Mouse (Mus musculus): ENCODE data around the gene Tinag. TPM values are rescaled to one million over a fixed set of nuclear protein-coding genes. Genes with fewer than 3 reads are reported as not detected.
A peak's percentile ranks its signal among the peaks of the same experiment; 100 is the strongest.
"Not testable (repeated sequence)": the region's sequence is repeated elsewhere in the genome, so short reads cannot be mapped to it uniquely, and the experiment has no call there.

Tinag gene
- 64.0 and 69.1 TPM in 2 replicates for polyA plus RNA-seq (2012; rRNA removed)

DNA sequence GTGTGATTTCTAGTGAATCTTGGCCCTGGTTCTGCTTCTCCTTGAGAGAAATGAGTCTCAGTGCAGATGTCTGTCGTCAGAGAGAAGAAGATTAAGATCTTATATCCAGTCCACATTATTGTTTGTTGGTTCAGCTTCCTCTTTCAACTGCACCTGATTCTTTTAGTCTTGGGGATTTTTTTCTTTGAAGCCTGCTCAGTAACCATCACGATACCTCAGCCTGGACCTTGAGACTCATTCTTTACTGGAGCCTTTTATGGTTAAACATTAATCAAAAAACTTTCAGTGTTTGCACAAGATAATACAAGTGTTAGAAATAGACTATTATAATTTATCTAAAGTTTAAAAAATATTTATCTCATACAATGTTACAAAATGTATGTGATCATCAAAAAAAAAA lies at the start of gene Tinag:
Gene Tinag (minus strand): TSS at position 210 of the 400 bp plus-strand sequence.
- no peaks in the 10 kb centered on the region; the same call in 1 of the 2 replicates for H3K4me1 ChIP-seq (ENCODE audit: control insufficient read depth, insufficient read depth, low read length)
- TF ChIP-seq CTCF (conservative IDR thresholded peaks at IDR 0.05; ENCODE audit: insufficient read depth, insufficient read length, low read depth, low read length) (no peak), POLR2A (IDR thresholded peaks at IDR 0.05; ENCODE audit: low read depth, low read length) (no peak)
- WGBS = 17% methylated on average over 2 of the region's 2 CpGs
- H3K4me3 ChIP-seq (ENCODE audit: insufficient read depth, low read depth, low read length) = peak within 1 kb of the TSS; percentile 79
- peak; percentile 78 for DNase-seq
- peak within 1 kb of the TSS; percentile 100 for H3K27ac ChIP-seq (ENCODE audit: insufficient read depth, low read depth, low read length)
- H3K27me3 ChIP-seq (replicated peaks; ENCODE audit: control insufficient read depth, insufficient read depth, low read length) = no peaks in the 10 kb centered on the region
- no peaks in the 10 kb centered on the region for H3K36me3 ChIP-seq (ENCODE audit: control insufficient read depth, insufficient read depth, low read length)

DNA sequence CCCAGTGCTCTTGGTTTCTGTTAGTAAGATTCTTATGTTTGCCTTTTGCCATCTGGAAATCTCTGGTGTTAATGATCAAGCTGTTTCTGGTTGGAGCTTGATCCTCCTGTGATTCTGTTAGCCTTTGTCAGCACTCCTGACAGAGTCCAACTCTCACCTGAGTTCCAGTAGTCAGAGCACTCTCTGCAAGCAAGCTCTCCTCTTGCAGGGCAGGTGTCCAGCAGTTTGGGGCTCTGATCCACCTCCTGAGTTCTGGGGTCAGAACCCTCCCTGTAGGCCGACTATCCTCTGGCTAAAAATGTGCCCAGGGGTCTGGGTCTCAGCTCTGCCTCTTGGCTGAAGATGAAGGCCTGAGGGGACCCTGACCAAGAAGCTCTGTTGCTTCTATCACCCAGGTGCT lies 37.6 kb upstream of the Tinag start:
- H3K36me3 ChIP-seq (ENCODE audit: control insufficient read depth, insufficient read depth, low read length); H3K27me3 ChIP-seq (replicated peaks; ENCODE audit: control insufficient read depth, insufficient read depth, low read length); H3K4me3 ChIP-seq (ENCODE audit: insufficient read depth, low read depth, low read length); H3K4me1 ChIP-seq (ENCODE audit: control insufficient read depth, insufficient read depth, low read length): not testable (repeated sequence)
- peak; percentile 89 for DNase-seq
- H3K27ac ChIP-seq (ENCODE audit: insufficient read depth, low read depth, low read length) = peak overlapping the region; percentile 93
- WGBS = 41% methylated on average over 1 of the region's 1 CpGs

DNA sequence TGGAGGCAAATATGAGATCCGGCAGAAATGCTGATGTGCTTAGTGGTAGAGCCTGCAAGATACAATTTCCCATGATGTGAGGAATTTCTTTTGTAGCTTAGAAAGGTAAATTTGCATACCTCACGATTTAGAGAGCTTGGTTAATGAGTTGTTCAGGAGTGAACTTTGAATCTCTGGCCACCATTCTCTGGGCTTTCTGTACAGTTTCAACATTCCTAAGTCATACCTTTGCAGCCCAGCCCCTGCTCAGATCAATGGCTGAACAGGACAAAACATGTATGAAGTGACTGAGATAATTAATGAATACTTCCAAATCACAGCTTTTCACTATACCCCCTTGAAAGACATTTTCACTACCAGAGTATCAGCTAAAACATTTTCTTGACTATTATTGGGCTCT lies 26.1 kb upstream of the Tinag start:
- TF ChIP-seq POLR2A (IDR thresholded peaks at IDR 0.05; ENCODE audit: low read depth, low read length) = no peak
- no peak for TF ChIP-seq CTCF (conservative IDR thresholded peaks at IDR 0.05; ENCODE audit: insufficient read depth, insufficient read length, low read depth, low read length)
- WGBS = 39% methylated on average over 2 of the region's 2 CpGs

DNA sequence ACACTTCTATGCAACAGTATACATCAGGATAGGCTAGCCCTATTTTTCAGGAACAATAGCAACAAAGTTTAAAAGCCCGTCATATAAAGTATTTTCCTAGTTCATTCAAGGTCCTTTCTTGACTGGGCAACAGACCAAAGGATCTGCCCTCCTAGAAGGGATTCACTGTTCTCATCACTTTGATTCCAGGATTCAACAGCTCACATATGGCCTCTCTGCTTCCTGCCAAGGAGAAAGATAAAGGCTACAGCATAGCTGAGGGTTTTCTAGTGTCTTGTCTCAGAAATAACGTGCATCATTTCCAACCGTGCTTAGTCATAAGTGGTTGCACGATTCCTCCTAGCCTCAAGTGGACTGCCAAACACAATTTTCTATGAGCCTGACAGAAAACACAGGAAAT lies 11.0 kb upstream of the Tinag start:
- TF ChIP-seq CTCF (conservative IDR thresholded peaks at IDR 0.05; ENCODE audit: insufficient read depth, insufficient read length, low read depth, low read length) (no peak), POLR2A (IDR thresholded peaks at IDR 0.05; ENCODE audit: low read depth, low read length) (no peak)
- Histone ChIP-seq H3K4me3 (ENCODE audit: insufficient read depth, low read depth, low read length) (no peak overlapping the region), H3K4me1 (ENCODE audit: control insufficient read depth, insufficient read depth, low read length) (no peaks in the 10 kb centered on the region), H3K27me3 (replicated peaks; ENCODE audit: control insufficient read depth, insufficient read depth, low read length) (no peaks in the 10 kb centered on the region), H3K36me3 (ENCODE audit: control insufficient read depth, insufficient read depth, low read length) (no peaks in the 10 kb centered on the region), H3K27ac (ENCODE audit: insufficient read depth, low read depth, low read length) (no peak overlapping the region)
- 63% methylated on average over 4 of the region's 4 CpGs for WGBS
- DNase-seq = no peak

More for the DNA sequence above, 26.1 kb upstream of the Tinag start:
- H3K27ac ChIP-seq (ENCODE audit: insufficient read depth, low read depth, low read length) = no peak overlapping the region
- DNase-seq = peak; percentile 82
- no peak overlapping the region for H3K4me3 ChIP-seq (ENCODE audit: insufficient read depth, low read depth, low read length)
- H3K4me1 ChIP-seq (ENCODE audit: control insufficient read depth, insufficient read depth, low read length) = peaks cover 2% of the 10 kb centered on the region; the same call in 1 of the 2 replicates
- no peaks in the 10 kb centered on the region for H3K36me3 ChIP-seq (ENCODE audit: control insufficient read depth, insufficient read depth, low read length)
- H3K27me3 ChIP-seq (replicated peaks; ENCODE audit: control insufficient read depth, insufficient read depth, low read length) = no peaks in the 10 kb centered on the region

DNA sequence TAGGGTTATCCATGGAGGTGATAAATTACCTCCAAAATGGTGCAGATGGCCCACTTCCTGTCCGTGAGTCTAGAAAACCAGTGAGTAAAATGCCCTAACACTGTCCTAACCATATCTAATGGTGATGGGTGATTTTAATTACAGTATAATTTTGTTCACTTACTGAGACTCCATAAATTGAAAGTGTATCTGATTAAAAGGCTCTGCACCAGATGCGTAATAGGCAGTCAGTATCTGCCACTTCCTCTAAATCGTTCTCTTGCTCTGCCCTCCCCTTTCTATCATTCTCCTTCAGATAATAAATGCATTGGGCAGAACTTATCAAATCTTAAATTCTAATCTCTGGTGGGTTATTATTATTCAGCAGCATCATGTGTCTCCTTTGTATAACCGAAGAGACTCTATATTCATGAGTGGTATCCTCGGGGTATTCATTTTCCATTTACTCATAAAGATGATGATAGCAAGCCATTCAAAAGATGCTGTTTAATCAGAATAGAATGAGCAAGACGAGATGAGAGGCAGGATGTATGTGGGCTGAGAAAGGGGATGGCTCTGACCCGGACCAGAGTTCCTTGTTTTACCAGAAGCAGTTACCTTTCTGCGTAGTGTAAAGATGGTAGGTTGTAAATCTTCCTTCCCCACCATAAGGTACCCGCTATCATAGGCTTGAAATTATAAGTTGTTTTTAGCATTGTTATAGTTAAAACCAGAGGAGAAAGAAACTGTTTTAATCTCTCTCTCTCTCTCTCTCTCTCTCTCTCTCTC lies 9.0 kb upstream of the Tinag start:
- H3K4me1 ChIP-seq (ENCODE audit: control insufficient read depth, insufficient read depth, low read length) = no peaks in the 10 kb centered on the region
- no peak for DNase-seq
- no peaks in the 10 kb centered on the region for H3K27me3 ChIP-seq (replicated peaks; ENCODE audit: control insufficient read depth, insufficient read depth, low read length)
- H3K36me3 ChIP-seq (ENCODE audit: control insufficient read depth, insufficient read depth, low read length) = no peaks in the 10 kb centered on the region
- no peak overlapping the region for H3K27ac ChIP-seq (ENCODE audit: insufficient read depth, low read depth, low read length)
- H3K4me3 ChIP-seq (ENCODE audit: insufficient read depth, low read depth, low read length) = no peak overlapping the region
- WGBS = 89% methylated on average over 9 of the region's 9 CpGs
- no peak for TF ChIP-seq CTCF (conservative IDR thresholded peaks at IDR 0.05; ENCODE audit: insufficient read depth, insufficient read length, low read depth, low read length)
- TF ChIP-seq POLR2A (IDR thresholded peaks at IDR 0.05; ENCODE audit: low read depth, low read length) = no peak

DNA sequence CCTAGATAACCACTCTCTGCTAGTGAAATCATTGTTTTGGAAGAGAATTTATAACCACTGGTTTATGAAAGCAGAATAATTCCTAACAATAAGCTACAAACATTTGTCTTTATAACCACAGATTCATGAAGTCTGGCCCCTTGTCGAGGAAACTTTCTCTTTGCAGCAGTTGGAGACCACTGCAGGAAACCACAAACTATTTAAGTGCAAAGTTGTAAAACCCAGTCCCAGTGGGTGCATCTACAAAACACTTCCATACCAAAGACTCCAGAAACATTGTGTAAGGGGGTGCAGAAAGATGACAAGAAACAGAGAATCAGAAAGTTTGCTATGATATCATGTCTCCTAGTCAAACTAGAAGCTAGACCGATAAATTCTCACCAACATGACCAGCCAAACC lies 5.8 kb upstream of the Tinag start:
- H3K36me3 ChIP-seq (ENCODE audit: control insufficient read depth, insufficient read depth, low read length) = no peaks in the 10 kb centered on the region
- H3K27me3 ChIP-seq (replicated peaks; ENCODE audit: control insufficient read depth, insufficient read depth, low read length) = no peaks in the 10 kb centered on the region
- no peak overlapping the region for H3K4me3 ChIP-seq (ENCODE audit: insufficient read depth, low read depth, low read length)
- 70% methylated on average over 2 of the region's 2 CpGs for WGBS
- H3K4me1 ChIP-seq (ENCODE audit: control insufficient read depth, insufficient read depth, low read length) = no peaks in the 10 kb centered on the region
- H3K27ac ChIP-seq (ENCODE audit: insufficient read depth, low read depth, low read length) = no peak overlapping the region
- no peak for DNase-seq
- TF ChIP-seq POLR2A (IDR thresholded peaks at IDR 0.05; ENCODE audit: low read depth, low read length) (no peak), CTCF (conservative IDR thresholded peaks at IDR 0.05; ENCODE audit: insufficient read depth, insufficient read length, low read depth, low read length) (no peak)

DNA sequence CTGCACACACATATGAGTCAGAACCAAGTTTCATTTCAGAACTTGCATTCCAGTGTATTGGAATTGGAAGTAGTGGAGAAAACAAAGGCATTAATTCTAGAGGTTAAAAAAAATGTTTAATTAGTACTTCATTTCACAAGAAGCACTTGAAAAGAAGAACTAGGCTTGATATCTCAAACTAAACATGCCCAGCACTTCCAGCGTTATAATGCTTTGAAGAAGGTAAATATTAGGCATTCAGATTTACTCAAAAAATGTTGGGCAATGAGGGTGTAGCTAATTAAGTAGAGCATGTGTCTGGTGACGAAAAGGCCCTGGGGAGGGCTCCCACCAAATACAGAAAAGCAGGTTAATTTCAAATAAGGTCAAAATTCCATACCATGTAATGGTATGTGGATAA lies 4.1 kb upstream of the Tinag start:
- Histone ChIP-seq H3K27me3 (replicated peaks; ENCODE audit: control insufficient read depth, insufficient read depth, low read length) (no peaks in the 10 kb centered on the region), H3K4me1 (ENCODE audit: control insufficient read depth, insufficient read depth, low read length) (no peaks in the 10 kb centered on the region), H3K4me3 (ENCODE audit: insufficient read depth, low read depth, low read length) (no peak overlapping the region), H3K36me3 (ENCODE audit: control insufficient read depth, insufficient read depth, low read length) (no peaks in the 10 kb centered on the region), H3K27ac (ENCODE audit: insufficient read depth, low read depth, low read length) (no peak overlapping the region)
- TF ChIP-seq POLR2A (IDR thresholded peaks at IDR 0.05; ENCODE audit: low read depth, low read length) = no peak
- 83% methylated on average over 2 of the region's 2 CpGs for WGBS
- DNase-seq = no peak

Data from kidney, adult 2 months (tissue).